Mouse (Mus musculus) heart, postnatal 14 days (tissue): Measurements from ENCODE around the gene Lrrc14b. TPM values are rescaled to one million over a fixed set of nuclear protein-coding genes. Genes with fewer than 3 reads are reported as not detected.
A peak's percentile ranks its signal among the peaks of the same experiment; 100 is the strongest.

Experiments
- DNase-seq, 2 experiments: peaks; one replicate each; pipeline ENCODE4 v3.0.0; 2021 to 2022
- intact Hi-C: fragments of 180-260 bp; cut with DNase I; formaldehyde crosslinking; loops from one replicate; pipeline ENCODE4 v1.15.1; 2025
- long read RNA-seq, 2 experiments: library from polyadenylated mRNA; stranded (forward); transcript quantifications; one replicate each; pipeline ENCODE4 v2.0.0; 2021
- total RNA-seq, 2 experiments: library from RNA; stranded (reverse); gene quantifications; 2 replicates each; pipeline ENCODE4 v1.2.3; 2021

Lrrc14b gene
- total RNA-seq: 10 to 100 TPM; 57.2 to 58.7 TPM
- long read RNA-seq, experiment 1, transcript Lrrc14b-201 (2 exons, 2,755 nt): major isoform, 75 of 109 reads
- long read RNA-seq, experiment 1, partial matches to known transcripts: 0 of 109 reads
- long read RNA-seq, experiment 1, other reads (novel, unspliced or antisense): 34 of 109 reads
- long read RNA-seq, experiment 2, transcript Lrrc14b-201 (2 exons, 2,755 nt): major isoform, 71 of 107 reads
- long read RNA-seq, experiment 2, partial matches to known transcripts: 0 of 107 reads
- long read RNA-seq, experiment 2, other reads (novel, unspliced or antisense): 36 of 107 reads

DNA sequence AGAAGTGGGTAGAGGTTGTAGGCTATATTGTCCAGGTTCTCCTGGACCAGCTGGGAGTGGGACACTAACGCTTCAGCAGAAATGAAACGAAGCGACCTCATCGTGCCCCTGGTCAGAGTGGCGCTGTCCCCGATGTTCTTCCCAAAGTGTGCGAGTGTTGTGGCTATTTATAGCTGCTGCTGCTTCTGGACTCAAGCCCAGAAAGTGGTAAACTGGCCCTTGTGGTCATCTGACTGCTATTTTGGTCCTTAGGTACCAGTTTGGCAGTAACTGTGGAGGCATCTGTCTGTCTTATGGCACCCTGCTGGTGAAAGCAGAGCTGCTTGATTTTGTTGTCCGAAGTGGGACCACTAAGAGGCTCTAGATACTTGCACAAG, at the start of gene Lrrc14b:
Gene Lrrc14b, minus strand, starts transcription at position 147 of the 377 bp plus-strand sequence.
- peak; percentile 56 to 69 for DNase-seq
- intact Hi-C loops: no loop called here

DNA sequence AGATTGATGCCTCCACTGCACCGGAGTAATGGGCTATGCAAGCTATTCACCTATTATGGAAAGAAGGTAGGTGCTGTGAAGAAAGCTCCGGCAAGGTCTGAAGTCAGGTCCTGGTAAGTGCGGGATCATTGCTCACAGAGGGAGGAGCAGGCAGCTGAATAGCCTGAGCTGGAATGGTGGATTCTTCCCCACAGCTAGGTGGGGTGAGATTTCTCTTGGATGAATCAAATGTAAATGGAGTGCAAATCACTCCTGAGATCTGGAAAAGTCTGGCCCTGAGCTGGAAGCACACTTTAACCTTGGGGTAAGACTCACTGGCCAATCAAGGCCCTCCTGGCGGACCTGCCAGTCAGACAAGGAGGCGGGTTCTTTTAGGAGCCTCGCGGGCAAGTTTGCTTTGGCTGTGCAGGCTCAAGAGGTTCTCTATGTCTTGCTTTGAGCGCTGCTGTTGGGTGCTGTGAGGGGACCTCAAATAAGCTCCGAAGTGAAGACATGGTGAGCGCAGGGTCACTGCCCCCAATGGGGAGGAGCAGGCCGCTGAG, 35.6 kb upstream of the Lrrc14b start, which contains the start of gene Ftl1-ps1:
Gene Ftl1-ps1, plus strand, starts transcription at position 397 of the 542 bp plus-strand sequence.
- intact Hi-C loops: no loop called here
- DNase-seq: no peak

DNA sequence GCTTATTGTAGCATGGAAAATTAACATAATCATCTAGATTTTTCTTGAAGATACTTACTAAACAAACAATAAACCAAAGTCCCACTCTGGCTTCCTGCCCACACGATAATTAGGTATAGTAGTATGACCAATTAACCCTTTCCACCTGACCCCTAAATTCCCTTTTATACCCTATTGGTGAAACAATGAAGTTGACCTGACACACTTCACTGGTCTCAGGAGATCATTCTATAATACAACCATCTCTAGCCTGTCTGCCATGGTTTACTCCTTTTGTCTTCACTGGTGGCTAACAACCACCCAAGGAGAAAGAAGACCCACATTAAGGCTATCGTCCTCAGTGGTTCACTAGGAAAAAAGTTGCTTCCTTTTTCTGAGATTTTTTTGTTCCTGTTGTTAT, 27.4 kb upstream of the Lrrc14b start:
- no peak for DNase-seq
- intact Hi-C loops: no loop called here

DNA sequence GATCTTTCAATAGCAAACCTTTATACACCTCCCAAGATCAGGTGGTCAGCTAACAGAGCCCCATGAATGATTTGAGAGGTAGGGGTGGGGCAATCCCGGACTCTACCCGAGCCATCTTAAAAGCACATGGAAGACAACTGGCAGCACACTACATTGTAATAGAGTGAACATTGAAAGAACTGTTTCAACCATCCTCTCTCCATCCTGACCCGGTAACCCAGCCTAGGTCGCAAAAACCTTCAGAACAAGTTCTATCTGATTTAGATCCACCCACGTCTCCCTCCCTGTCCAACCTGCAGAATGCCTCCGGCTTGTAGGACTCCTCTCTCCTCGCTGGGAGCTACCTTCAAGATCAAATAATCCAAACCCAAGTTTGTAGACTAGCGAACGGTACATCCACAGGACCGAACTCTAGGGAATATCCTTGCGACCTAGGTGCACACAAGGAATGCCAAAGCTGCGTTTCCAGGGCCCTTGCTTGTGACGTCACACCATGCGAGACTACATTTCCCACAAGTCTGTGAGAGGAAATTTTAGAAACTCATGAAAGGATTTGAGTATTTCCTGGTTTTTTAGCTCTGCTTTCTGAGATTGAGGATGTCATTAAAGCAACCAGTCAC, 26.7 kb upstream of the Lrrc14b start, which contains the start of gene Zfp72:
Gene Zfp72, minus strand, starts transcription at position 466 of the 620 bp plus-strand sequence.
- DNase-seq: peak; percentile 48 to 79
- intact Hi-C loops: no loop called here

DNA sequence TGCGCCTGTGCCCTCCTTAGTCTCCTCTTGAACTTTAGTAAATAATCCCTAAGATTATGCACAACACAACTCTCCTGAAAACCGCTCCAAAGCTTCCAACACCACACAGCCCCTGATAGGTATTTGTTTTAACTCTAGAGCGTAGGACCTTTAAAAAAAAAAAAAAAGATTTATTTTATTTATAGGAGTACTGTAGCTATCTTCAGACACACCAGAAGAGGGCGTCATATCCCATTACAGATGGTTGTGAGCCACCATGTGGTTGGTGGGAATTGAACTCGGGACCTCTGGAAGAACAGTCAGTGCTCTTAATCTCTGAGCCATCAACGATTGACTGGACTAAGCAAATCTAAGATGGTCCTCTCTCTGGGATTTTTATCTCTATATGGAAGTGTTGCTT, 25.9 kb upstream of the Lrrc14b start:
- intact Hi-C loops: no loop called here

DNA sequence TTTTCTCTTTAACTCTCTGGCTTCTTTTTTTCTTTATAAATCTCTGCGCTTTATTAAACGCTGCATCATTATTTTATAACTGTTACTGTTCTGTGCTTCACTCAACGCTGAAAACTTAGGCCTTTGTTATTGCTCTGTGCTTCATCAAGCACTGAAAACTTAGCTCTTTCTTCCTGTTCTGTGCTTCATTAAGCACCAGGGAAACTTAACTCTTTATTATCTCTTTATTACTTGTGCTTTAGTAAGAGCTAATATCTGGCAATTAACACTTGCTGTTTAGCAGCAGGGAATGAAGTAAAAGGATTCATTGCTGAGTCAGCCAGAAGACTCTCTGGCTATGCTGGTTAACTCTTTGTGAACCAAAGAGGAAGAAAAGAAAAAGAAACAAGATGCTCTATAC, 18.5 kb upstream of the Lrrc14b start:
- DNase-seq: no peak
- intact Hi-C loops: no loop called here

More for the DNA sequence above, 25.9 kb upstream of the Lrrc14b start:
- no peak for DNase-seq

DNA sequence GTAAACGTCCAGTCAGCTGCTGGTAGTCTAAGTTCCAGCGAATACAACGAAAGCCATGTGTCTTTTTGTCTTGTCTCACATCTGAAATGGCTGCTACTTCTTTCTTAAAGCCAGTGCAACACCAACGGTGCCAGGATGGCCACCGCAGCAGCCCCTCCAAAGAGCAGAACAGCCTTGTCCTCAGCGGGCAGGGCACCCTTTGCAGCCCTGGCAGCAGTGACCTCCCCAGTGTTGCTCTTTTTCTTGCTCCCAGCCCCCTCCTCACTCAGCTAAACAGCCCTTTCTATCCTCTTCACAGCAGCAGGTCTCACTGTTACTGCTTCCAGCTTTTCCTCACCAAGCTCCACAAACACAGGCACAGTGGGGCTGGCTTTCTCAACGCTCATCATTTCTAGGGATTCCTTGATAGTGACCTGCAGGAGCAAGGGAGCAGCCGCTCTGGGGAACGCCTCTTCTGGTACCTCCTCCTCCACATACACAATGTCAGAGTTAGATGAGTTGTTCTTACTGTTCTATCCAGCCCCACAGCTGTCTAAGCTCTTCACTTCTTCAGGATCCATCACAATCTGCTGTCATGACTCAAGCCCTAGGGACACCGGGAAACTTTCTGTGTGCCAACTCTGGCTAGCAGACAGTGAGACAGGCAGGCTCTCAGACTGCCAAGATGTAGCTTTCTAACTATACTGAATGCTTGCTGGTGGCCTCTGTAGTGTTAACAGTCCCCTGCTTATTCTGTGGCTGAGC, 17.9 kb upstream of the Lrrc14b start:
- DNase-seq: peak in 1 of 2 experiments; percentile 9
- intact Hi-C loops: no loop called here

DNA sequence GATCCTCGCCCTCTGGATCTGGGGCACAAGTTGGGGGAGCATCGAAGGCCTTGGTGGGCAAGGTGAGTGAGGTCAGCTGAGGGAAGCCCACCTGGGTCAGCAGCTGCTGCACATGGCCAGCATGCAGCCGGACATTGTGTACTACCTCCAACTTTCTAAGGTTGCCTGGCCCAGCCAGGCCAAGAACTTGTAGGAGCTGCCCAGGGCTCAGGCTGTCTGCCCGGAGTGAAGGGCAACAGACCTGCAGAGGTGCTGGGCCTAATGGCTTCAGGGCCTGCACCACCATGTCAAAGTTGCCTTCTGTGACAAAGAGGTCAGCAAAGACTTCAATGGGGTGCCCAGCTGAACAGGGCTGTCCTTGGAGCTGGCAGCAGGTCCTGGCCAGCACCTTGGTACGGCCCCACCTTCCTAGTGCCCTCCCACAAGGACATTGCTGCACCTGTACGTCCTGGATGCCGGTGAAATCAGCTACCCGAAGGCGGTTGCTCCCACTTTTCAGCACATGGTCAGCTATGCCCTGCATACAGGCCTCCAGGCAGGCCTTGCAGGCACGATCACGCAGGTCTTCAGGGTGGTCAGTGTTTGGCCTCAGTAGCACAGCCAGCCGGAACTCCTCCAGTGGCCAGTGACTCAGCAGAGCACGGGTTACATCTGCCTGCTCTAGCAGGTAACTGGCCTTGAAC, 488 bp downstream of the Lrrc14b start:
- peak; percentile 19 to 33 for DNase-seq
- intact Hi-C loops: no loop called here

DNA sequence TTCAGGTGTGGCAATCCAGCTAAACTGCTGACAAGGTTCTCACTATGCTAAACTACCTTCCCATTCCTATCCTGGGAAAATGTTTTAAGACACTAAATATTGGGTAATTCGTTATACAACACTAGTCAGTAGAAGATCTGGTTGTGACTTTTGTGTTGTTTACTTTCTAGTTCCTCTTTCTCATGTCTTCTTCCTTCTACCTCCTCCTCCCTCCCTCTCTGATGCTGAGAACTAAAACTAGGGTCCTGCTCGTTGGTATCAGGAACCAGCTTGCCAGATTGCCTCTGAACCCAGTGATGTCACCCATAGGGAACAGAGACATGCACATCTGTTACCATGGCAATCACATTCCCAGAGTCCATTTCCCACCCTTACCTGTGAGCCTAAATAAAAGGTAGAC, 1.6 kb downstream of the Lrrc14b start:
- DNase-seq: no peak
- intact Hi-C loops: no loop called here

DNA sequence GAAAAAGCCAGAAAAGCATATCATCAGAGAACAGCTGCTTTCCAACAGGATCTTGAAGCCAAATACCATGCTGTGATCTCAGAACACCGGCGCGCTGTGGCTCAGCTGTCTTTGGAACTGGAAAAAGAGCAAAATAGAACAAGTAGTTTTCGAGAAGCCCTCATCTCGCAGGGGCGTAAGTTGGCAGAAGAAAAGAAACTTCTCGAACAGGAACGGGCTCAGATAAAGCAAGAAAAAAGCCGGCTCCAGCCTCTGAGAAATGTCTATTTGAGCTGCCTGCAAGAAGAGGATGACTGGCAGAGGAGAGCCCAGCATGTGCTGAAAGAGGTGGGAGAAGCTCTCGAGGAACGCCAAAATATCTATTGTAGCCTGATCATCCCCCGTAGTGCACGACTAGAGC, 7.3 kb downstream of the Lrrc14b start:
- no peak for DNase-seq
- intact Hi-C loops: no loop called here

DNA sequence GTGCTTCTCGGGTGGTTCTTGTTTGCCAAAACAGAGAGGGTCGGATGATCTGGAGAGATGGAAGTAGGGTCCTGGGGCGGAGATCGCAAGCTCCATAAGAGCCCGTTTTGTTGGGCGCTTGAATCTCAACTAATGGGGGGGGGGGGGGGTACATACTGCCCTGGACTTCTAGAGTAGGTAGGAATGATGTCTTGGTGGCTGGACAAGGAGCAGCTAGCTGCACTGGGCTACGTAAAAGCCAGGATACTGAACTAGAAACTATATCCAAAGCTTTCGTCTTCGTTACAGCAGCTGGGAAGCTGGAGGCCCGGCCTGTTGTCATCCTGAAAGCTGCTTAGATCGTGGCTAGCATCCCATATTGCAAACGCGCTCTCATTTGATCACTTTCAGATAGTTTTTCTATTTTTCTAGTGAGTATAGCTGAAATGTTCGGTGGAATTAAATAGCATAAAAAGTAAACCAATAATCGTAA, 13.3 kb downstream of the Lrrc14b start:
- intact Hi-C loops: no loop called here
- DNase-seq: no peak

DNA sequence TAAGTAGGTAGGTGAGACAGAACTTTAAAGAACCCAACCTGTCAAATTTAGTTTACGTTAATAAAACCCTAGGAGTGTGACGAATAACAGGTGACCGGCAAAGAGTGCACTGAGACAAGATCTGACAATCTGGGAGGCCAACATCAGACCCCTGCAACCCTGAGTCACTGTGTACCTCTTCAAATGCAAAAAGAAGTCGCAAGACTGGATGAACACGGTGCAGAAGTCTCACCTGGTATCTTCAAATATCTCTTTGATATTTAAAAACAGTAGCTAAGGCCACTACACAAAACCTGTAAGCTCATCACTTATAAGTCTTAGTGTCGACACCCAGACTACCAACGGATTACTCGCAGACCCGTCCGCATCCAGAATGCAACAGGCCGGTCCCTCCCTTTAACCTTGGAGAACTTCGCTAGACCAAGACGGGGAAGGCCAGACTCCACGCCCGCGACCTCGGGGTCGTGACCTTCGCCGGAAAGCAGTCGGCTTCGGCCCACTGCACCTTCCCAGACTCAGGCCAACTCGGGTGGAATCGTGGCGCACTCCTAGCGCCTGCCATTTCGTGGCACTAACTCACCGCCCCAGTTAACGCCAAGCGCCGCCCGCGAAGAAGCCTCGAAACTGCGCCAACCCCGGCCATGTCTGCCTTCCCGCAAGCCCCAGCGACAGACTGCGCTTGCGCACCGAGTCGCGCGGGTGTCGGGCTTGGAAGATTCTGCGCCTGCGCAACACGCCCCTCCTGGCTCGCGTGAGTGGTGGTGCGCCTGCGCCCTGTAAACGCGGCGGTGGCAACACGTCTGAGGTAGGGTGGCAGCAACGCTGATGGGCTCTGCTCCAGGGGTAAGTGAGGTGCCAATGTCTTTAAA, 14.0 kb downstream of the Lrrc14b start, which contains the start of the genes Sdha and Ccdc127:
Gene Sdha, minus strand, starts transcription at position 715 of the 869 bp plus-strand sequence.
Gene Ccdc127, plus strand, starts transcription at position 744 of the 869 bp plus-strand sequence.
- DNase-seq: peak; percentile 98 to 99
- intact Hi-C loops: loop anchor here (10.0 kb wide), 1 partner anchor 115 kb away; no protein-coding TSS in a partner anchor

DNA sequence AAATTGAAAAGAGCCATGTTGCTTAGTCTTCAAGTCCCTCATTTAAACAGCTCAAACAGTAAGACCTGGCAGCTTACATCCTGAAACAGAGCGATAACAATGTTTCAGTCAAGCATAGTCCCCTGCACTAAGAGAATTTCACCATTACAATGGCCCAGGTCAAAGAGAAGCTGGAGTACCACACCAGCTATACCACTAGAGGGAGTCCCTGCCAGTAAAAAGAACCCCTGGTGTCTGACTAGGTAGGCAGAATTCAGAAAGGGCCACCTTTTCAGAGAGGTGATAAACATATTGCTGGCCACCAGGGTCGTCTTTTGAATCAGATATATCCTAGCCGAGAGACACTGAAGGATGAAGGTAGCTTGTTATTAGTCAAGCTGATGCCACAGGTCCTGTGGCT, 22.8 kb downstream of the Lrrc14b start:
- peak in 1 of 2 experiments; percentile 54 for DNase-seq
- intact Hi-C loops: loop anchor here (2.0 to 10.0 kb wide), 2 partner anchors 124 to 194 kb away; no protein-coding TSS in a partner anchor

DNA sequence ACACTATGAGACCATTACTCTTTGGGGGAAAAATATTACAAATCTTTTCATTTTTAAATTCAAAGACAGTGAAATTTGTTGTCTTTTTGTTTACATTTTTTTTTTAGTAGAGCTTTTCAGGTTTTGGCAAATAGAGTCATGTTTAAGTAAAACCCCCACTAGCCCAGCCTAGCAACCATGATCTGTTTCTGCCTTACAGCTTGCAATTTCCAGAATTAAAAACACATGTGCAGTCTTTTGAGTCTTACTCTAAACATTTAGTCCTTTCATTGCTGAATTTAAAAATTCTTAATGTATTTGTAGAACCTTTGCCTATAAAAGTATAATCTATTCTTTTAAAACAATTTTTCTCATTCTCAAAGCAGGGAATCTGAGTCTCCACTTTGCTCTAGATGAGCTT, 34.5 kb downstream of the Lrrc14b start:
- DNase-seq: no peak
- intact Hi-C loops: no loop called here

DNA sequence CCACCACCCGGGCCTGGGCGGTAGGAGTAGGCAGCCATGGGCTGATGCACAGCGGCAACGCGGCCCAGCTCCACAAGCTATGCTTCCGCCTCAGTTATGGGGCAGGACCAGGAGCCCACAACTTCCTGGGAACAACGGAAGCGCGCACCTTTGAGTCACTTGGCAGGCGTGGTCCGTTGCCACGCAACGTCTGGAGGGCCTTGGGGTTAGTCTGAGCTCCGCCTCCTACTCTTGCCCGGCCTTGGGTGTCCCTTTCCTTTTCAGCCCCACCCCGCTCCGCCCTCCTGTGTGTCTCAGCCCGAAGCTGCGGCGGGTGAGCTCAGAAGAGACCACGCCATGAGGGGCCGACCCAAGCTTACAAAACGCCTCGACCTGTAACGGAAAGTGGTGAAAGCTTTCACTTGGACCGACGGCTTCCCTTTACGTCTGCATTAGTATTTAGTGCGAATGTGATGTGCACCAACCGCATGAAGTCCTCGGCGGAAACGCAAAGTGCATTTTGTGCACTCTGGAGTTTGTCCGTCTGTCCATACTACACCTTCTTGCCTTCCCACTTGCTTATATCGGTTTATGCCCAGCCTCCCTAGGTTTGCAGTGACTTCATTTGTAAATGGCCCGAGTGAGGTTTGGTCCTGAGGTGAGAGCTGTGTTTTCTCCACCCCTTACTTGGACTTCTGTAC, 46.5 kb downstream of the Lrrc14b start, which contains the start of gene Pdcd6:
Gene Pdcd6, minus strand, starts transcription at position 411 of the 680 bp plus-strand sequence.
- intact Hi-C loops: no loop called here

DNA sequence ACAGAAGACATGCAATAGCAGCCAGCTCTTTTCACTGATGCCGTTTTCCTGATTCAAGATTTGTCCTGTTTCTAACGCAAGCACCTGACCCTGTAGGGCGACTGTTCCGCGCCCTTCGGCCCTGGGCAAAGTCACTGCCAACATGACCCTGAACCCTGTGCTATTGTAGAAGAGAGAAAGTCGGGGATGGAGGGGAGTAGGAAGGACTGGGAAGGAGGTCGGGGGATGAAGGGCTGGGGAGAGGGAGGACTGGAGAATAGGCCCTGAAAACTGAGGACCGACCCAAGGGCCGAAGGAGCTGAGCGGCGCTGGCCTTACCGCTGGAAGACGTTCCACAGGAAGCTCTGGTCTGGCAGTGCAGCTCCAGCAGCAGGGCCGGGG, 47.0 kb downstream of the Lrrc14b start:
- intact Hi-C loops: no loop called here
- no peak for DNase-seq

More for the DNA sequence above, 46.5 kb downstream of the Lrrc14b start, which contains the start of gene Pdcd6:
- peak; percentile 92 for DNase-seq

DNA sequence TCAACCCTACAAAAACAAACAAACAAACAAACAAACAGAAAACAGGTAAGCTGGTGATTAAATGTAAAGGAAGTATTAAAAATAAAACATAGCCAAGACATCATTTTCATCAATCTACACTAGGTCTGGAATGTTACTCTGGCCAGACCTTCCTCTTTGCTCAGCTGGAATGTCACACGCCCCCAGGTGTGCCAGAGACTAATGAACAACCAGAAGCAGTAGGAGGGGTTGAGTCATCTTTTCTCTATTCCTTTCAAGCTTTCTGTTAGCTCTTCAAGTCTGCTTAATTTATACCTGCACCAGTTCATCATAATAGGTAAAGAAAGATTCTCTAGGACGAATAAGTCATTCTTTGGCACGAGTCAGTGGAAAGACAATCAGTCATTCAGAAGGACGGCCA, 47.4 kb downstream of the Lrrc14b start:
- intact Hi-C loops: no loop called here

DNA sequence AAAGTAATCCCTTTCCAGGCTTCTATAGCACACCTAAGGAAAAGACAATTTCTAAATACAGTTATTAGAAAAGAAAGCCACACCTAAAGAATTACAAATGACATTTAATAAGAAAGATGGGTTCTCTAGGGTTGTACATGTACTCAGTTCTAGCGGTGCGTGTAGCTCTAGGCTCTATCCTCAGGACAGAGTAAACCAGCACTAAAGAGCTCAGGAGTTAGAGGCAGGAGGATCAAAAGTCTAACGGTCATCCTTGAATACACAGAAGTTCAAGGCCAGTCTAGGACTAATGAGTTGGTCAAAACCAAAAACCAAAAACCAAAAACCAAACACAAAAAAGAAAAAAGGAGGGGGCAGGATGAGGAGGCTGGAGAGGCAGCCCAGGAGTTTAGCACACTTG, 49.2 kb downstream of the Lrrc14b start:
- intact Hi-C loops: no loop called here
- DNase-seq: no peak

More for the DNA sequence above, 47.4 kb downstream of the Lrrc14b start:
- no peak for DNase-seq
